Mouse (Mus musculus) thymus, postnatal 0 days (tissue): ENCODE results near the gene Elk4. TPM values are rescaled to one million over a fixed set of nuclear protein-coding genes. Genes with fewer than 3 reads are reported as not detected.
A peak's percentile ranks its signal among the peaks of the same experiment; 100 is the strongest.

Experiments used
- DNase-seq: peaks from one replicate; pipeline ENCODE4 v3.0.0-alpha.2; 2015; ENCODE audit warnings: low spot score
- polyA plus RNA-seq: library from polyadenylated mRNA; unstranded; fragments of >200 nt; fragmentation: Nextera tagmentation; extraction: Ambion mirVana; gene quantifications from 2 replicates; pipeline ENCODE4 v1.2.1, GENCODE M21; 2015

Gene Elk4
- polyA plus RNA-seq, 1 experiment from 2014 or later: 56.0 TPM

DNA sequence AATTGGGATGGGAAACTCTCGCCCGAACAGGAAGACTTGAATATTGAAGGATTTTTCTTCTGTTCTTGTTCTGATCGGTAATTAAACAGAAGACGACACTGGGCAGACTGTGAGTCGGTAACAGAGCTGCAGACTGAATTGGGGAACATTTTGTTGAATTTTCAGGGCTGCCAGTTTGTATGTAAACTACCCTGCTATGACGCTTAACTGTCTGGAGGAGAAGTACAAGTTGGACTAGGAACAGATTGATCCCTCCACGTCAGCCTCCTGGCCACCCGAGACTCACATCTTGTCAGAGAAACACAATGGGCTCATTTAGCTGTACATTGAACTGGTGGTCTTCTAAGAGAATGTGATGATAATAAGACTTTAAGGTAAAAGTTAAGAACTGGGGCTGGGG lies 5.5 kb downstream of the Elk4 start:
- no peak for DNase-seq

DNA sequence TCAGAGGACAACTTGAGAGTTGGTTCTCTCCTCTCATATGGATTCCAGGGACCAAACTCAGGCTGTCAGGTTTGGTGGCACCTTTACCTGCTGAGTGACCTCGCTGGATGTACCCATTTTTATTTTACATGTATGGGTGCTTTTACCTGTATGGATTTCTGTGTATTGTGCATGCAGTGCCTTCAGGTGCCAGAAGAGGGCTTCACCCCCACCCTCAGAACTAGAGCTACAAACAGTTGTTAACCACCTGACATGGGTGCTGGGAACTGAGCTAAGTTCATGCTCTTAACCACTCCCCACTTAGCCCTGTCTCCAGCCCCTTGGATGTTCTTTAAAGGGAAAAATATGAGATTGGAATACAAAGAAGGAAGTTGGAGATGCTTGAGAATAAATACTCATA lies 7.4 kb downstream of the Elk4 start:
- no peak for DNase-seq

DNA sequence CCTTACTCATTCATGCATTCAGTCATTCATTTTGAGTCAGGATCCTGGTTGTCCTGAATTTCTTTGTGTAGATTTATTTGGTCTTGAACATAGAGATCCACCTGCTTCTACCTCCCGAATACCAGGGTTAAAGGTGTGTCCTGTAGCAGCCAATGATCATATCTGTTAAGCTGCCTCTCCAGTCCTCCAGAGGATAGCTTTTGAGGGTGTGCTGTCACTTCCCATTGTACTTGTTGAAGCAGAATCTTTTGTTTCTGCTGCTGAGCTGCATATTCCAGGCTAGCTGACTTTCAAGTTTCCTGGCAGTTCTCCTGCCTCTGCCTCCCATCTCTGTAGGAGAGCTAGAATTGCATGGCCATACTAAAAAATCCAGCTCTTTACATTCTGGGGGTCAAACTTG lies 9.3 kb downstream of the Elk4 start:
- no peak for DNase-seq

DNA sequence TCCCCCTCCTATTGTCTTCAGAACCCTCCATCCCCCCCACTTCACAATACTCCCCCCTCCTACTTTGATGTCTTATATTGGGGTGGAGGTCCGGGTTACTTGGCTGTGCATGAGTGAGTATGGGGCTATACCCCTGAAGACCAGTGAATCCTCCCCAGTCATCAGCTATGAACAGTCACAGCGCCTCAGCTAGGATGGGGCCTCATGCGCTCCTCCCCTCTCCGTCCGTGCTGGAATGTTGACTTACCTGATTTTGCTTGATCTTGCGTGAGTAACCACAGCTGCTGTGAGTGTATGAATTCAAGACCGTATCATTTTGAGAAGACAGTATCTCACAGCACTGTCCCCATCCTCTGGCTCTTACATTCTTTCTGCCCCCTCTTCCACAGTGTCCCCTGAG lies 12.5 kb downstream of the Elk4 start:
- no peak for DNase-seq

DNA sequence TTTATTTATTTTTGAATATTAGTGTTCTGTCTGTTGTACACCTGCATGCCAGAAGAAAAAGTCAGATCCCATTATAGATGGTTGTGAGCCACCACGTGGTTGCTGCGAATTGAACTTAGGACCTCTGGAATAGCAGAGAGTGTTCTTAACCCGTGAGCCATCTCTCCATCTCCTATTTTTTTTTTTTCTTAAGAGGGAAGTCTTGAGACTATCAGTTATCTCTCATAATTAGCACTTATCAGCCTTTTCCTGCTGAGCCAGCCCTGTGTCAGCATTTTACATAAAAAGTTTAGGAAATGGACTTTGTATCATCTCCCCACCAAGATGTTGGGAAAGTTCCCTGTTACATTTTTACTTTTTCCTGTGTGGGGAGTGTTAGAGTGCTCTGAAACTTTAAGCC lies 14.7 kb downstream of the Elk4 start:
- no peak for DNase-seq

DNA sequence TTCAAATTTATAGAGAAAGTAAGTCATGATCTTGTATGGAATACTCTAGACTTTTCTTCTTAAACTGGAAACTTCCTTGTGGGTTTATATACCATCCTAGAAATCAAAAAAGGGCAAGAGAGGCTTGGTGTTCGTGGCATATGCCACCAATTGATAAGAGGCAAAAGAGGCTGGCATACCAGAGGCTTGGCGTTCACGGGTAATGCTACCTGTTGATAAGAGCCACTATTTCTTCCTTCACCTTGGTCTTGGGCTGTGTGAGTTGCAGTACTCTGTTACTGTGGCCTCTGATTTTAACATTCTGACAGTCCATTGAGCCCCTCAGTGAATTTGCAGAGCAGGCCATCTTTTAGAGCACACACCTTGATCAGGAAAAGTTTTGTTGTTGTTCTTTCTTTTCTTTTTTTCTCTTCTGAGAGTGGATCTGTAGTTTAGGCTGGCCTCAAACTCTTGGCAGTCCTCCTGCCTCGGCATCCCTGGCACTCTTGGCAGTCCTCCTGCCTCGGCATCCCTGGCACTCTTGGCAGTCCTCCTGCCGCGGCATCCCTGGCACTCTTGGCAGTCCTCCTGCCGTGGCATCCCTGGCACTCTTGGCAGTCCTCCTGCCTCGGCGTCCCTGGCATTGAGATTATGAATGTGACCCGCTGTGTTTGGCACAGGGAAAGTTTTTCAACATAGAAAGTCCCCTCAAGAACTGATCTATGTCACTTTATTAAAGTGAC lies 19.7 kb downstream of the Elk4 start:
- no peak for DNase-seq

DNA sequence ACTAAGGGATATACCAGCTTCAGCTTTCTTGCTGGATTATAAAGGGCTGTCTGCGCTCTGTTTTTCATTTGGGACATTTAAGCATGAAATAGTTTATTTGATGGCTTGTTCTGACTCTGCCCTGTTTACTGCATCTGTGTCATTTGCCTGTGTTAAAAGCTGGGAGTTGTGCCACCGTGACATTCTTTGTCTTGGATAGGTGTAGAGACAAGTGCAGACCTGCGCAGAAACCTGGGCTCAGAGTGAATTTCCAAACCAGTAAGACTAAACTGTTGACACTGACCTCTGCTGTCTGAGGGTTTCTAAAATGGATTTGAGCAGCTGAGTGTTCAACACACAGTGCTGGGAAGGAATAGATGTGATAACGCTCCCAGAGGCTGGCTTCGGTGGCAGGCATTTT lies 20.6 kb downstream of the Elk4 start:
- DNase-seq: no peak

DNA sequence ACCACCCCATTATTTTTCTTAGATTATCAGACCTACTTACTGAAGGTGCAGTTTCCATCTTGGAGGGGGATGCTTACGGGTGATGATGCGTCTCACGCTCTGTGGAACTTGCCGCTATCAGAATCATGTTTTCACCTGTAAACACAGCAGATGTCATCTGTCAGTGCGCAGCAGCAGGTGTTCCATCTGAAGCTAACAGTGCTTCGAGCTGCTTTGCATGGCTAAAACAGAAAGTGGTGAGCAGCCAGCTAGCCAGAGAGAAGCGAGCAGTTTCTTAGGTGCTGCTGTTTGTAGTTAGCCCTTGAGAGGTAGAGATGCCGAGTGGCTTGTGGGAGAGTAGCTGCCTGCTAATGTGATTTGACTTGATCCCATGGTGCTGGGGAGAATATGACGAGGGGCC lies 21.0 kb downstream of the Elk4 start:
- DNase-seq: no peak

DNA sequence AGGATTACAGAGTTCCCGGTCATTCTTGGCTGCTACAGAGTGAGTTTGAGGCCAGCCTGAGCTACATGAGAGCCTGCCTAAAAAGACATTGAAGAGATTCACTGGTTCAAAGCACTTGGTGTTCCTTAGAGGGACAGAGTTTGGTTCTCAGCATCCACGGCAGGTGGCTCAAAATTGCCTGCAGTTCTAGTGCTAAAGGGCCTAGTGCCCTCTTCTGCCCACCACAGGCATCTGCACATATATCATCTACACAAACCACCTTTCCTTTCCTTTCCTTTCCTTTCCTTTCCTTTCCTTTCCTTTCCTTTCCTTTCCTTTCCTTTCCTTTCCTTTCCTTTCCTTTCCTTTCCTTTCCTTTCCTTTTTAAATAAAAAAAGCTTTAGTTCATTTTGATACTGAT lies 23.2 kb downstream of the Elk4 start:
- DNase-seq: peak; percentile 48

DNA sequence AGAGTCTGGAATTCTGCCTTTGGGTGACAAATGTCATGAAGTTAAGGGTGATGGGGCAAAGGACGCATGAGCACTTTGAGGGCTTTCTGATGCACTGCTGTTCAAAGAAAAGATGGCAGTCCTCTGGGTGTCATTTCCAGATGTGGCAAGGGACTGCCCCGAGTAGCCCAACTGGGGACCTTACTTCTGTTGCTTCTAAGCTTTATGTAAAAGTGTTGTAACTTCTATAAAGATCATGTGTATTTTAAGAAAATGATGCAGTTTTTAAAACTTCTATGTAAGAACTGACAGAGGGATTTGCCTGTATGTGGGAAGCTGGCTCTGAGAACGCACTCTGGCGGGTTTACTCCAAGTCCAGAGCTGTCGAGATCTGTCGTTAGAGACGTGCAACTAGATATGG lies 24.8 kb downstream of the Elk4 start:
- no peak for DNase-seq

DNA sequence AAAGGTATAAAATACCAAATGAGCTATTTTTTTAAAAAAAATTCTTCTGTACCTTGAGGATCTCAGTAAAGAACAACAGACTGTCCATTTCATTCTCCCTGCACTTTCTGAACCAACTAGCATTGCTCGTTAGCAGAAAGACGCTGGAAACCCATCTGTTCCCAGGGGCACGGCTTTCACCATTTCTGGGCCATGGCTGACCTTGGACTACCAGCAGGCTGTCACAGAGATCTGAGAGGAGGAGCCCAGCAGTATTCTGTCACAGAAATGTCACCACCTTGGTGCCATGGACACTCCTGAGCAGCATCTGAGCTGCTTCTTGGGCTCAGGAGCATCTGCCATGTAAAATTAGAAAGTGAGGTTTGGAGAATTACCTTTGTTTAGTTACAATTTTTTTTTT lies 30.3 kb downstream of the Elk4 start:
- no peak for DNase-seq

DNA sequence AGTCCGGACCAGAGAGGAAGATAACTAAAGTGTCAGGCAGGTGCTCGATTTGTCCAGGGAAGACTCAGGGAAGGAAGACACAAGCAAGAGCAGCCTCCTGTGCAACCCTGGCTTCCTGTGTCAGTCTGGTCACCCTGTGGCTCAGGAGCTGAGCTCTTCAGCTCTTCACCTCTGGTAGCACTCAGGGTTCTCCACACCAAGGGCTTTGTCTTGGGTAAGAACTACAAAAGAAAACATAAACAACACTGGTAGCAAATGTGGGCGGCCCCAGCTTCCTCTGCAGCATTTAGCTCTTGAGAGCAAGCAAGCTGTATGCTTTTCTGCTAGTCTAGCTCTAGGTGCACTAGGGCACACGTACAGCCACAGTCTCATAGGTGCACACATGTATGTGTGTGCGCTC lies 31.3 kb downstream of the Elk4 start:
- DNase-seq: no peak

DNA sequence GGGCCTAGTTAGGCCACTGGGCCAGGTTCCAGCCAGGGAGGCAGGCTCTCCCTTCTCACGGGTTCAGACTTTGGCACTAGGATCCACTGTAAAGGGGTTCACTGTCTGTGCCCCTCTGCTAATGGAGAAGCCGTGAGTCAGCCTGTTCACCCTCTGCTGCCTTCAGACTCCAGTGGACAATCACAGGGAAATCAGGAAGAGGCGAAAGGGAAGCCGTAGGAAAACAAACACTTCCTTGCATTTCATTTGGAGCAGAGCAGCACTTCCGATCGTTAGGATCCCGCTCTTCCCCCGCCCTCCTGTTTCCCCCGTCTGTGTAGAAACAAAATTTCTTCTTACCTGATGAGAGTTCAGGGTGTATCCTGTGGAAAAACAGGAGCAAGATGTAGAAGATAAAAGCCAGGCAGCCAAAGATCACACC lies 32.8 kb downstream of the Elk4 start:
- no peak for DNase-seq

DNA sequence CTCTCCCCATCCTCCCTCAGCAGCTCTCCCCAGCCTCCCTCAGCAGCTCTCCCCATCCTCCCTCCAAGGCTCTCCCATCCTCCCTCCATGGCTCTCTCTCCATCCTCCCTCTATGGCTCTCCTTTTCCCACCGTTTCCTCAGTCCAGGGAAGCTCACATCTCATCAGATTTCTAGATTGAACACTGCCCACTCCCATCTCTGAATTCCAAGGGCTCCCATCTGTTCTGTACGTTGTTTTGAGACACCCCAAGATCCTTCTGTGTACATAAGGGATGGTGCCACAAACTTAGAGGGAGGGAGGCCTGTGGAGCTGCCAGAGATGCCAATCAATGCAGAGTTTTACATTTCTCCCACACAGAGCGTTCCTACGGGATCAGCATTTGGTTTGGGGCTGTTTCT lies 36.4 kb downstream of the Elk4 start:
- no peak for DNase-seq

DNA sequence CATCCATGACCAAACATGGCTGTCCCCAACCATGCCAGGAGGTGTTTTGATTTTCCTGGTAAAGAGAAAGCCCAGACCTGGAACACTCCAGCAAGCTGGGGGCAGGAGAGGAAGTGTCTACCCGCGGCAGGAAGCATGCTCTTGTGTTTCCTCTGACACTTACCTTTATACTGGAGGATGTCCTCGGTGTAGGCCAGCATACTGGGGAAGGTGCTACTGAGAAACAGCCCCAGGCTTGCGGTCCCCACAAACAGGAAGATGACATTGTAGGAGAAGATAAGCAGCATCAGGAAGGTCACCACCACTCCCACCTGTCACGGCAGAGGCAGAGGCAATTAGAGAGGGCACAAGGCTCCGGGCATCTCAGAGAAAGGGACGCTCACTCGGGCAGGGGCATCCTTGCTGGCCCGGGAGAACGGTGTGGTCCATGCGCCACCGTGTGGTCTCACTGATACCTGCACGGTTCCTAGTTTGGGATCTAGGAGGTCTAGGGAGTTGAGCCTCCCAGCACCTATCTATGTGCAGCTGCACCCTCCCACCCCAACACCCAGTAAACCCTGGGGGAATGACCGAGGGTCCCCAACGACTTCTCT lies 38.8 kb downstream of the Elk4 start:
- DNase-seq: peak; percentile 72

DNA sequence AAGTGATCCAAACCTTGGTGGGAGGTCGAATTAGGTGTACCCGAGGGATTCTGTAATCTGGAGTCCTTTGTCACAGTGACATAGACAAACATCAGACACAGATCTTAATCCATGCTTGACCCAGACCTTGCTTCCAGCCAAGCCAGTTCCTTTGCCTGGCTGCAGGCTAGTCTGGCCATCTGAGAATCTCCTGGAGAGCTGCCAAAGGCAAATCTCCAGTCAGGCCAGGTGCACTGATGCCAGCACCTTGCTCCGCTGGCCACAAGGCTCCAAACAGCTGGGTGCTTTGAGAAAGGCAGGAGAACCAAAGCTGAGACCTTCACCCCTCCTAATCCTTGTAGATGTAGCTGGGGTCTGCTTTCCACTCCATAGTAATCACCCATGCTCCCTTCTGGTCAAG lies 44.3 kb downstream of the Elk4 start:
- no peak for DNase-seq

DNA sequence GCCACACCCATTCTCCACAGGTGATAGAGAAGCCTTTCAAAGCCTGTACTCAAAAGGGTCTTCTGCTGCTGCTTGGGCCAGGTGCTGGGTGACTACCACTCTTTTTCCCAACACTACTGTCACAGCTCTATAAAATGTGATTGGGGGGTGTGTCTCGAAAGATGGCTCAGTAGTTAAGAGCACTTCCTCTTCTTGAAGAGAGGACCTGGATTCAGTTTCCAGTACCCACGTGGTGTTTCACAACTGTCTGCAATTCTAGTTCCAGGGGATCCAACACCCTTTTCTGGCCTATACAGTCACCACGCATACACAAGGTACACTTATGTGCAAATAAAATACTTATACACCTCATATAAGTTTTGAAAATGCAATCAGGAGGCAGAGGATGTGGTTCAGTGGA lies 47.0 kb downstream of the Elk4 start:
- DNase-seq: no peak

DNA sequence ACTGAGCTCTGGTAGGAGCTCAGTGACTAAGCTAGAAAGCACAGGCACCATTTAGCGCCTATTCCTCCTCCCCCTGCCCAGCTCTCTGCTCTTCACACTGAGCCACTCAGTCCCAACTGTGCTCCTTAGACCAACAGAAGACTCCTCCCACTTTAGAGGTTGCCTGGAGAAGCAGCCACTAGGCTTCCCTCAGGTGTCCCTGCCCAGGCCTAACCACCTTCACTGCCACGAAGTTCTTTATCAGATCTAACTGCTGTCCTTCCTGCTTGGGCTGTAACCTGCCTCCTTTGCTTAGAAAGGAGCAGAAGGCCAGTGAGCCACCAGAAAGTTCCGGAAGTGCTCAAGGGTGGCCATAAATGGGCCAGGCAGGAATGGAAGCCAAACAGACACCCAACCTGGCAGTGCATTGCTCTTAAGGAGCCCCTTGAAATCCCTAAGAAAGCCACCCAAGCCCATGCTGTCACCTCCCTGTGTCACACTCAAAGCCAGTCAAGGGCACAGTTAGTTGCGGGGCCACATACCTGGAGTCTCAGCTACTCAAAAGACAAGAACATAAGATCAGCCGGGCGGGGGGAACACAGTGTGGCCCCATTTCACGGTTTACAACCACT lies 47.8 kb downstream of the Elk4 start:
- peak; percentile 13 for DNase-seq

DNA sequence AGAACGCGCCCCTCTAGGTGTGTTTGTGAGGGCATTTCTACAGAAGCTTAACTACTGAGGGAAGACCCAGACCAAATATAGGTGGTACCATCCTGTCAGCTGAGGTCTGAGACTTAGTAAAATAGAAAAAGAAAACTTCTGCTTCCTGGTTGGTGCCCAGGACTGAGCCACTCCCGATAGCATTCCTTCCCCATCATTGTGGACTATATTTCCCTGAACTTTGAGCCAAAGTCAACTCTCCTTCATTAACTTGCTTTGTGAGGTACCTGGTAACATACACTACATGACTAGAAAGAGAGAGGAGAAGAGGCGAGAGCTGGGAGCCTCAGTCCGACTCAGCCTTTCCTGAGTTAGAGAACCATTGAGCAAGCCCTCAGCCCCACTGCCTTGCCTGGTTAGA lies 51.2 kb downstream of the Elk4 start:
- DNase-seq: no peak

DNA sequence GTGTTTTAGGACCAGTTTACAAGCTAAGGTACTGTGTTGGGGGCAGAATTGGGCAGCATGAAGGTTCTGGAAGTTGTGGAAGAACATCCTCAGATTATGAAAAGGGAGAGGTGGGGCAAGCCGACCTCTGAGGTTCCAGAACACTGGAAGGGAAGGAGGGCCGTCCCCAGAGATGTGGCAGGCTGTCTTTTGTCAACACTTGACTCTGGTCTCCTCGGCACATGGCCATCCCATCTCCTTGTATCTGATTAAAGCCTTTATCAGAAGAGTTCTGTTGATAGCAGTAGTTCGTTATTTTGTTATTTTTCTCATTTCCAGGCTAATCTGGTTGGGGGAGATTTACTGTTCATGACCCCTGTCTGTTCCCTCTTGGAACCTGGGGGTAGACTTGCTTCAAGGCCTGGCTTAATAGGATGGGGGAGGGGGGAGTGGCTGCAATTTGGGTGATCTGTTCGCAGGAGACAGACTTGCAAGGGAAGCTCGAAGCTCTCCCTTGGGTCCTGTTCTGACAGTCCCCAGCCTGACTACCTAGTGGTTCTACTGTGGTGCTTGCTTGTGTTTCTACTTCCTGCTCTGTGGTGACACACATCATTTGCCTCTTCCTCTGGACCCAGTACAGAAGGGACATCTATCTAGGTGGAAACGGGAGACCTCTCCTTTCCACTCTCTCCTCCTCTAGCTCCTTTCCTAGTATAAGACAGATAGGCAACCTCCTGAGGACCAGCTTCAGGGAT lies 52.8 kb downstream of the Elk4 start:
- DNase-seq: no peak

DNA sequence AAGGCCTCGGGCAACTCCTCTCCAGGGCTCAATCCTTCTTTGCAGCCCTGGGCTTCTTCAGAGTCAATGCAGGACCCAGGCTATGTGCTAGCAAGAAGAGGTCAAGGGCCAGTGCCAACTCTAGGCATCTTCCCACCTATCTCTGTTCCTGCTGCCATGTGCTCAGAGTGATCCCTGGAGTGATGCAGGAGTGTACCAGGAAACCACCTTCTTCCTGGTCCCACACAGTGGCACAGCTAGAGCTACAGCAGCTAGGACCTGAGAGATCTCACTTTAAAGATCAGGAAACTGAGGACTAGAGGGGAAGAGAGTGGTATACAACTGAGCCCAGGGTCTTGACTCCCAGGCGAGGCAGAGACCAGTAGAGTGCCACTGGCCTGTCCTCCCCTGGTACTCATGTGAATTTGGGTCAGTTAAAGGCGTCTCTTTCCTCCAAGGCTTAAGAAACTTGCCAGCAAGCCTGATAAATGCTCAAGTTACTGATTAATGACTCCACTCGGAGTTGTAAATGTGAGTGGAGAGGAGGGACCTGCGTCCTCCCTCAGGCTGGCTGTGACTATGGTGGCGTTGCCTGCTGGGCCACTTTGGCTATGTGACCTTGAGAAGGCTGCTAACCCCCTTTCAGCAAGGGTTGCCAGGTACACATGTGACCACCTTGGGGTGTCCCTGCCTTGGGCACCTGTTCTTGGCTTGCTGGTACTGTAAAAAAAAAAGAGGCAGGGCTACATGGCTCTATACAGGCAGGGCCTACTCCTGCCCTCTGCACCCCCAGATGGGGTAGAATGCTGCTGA lies 54.5 kb downstream of the Elk4 start:
- no peak for DNase-seq

DNA sequence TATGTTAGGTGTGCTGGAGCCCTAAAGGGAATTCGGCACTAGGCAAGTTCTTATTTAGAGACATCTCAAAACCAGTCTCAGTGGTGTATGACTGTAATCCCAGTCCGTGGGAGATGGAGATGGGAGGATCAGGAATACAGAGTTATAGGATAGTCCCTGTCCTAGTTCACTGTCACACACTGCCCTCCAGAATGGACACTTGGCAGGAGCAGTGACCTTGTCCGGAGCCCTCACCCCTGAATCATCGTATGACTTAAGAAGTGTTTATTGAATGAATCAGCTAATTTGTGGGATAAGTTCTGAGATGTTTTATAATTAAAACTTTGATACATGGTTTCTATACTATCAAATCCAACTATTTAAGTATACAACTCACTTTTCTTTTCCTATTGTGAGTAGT lies 55.7 kb downstream of the Elk4 start:
- DNase-seq: no peak
